Mouse (Mus musculus): Measurements from ENCODE around the gene Hyal1.

The Hyal1 gene

DNA sequence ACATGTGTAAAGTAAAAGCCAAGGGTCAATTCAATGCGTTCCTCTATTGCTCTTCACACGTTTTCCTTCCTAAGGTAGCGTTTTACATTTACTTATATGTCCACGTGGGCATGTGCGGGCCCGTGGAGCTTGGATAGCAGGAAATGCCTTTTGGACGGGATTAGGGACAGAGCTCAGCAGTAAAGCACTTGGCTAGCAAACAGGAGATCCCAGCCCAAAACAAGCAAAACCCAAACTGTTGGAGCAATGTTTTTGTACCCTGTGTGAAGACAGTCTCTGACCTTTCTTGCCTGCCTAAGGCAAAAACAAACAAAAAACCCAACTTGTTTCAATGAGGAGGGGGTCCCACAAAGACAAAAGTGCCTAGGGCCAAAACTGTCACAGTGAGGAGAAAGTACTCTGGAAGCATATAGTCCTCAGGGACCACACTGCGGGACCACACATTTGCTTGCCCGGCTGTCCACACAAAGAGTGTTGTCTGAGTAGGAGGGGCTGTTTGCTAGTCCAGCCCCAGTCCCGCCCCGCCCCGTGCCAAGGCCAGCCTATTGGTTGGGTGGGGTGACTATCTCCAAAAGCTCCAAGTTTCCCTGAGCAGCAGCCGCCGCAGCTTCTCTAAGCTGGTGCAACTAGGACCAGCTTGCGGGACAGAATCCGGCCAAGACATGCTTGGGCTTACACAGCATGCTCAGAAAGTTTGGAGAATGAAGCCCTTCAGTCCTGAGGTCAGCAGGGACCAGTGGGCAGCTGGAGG, at the start of gene Hyal1:
TSS of gene Hyal1 (plus strand) at position 571 of the 751 bp plus-strand sequence.
- DNase-seq, result no peak

DNA sequence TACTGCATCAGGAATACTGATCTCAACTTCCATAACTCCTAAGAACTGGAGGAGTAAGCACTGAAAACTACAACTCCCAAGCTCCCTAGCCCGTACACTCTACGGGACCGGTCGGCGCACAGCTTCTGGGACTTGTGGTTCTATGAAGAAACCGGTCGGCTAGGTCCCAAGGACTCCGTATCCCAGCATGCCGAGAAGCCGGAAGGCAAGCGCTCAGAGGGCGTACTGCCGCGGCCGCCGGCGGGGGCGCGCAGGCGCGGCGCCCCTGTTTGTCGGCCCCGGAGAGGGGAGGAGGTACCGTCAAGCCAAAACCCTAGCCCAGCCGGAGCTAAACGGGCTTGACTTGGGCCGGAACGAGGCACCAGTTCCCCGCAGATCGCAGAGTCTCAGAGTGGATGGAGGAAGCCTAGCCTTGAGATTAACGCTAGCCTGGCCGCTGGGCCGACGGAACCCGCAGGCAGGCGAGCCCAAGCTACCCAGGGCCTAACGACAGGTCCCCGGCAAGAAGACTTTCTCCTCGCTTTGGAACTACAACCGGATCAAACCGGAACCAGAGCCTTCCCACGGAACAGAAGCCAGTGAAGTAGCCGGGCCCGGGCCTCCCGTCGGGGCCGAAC, 42.8 kb upstream of the Hyal1 start, which contains the start of gene Tmem115:
TSS of gene Tmem115 (plus strand) at position 155 of the 617 bp plus-strand sequence.
- peak; percentile 88 to 90 for DNase-seq

DNA sequence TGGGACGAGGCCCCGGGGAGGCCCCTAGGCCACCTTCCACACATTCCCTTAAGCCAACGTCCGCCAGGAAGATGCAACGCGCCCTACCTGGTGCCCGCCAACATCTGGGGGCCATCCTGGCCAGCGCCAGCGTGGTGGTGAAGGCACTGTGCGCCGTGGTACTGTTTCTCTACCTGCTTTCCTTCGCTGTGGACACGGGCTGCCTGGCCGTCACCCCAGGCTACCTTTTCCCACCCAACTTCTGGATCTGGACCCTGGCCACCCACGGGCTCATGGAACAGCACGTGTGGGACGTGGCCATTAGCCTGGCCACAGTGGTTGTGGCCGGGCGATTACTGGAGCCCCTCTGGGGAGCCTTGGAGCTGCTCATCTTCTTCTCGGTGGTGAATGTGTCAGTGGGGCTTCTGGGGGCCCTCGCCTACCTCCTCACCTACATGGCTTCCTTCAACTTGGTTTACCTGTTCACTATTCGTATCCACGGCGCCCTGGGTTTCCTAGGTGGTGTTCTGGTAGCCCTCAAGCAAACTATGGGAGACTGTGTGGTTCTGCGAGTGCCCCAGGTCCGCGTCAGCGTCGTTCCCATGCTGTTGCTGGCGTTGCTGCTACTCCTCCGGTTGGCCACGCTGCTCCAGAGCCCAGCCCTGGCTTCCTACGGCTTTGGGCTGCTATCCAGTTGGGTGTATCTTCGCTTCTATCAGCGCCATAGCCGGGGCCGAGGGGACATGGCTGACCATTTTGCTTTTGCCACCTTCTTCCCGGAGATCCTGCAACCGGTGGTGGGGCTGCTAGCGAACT, 42.1 kb upstream of the Hyal1 start:
- DNase-seq, result no peak

DNA sequence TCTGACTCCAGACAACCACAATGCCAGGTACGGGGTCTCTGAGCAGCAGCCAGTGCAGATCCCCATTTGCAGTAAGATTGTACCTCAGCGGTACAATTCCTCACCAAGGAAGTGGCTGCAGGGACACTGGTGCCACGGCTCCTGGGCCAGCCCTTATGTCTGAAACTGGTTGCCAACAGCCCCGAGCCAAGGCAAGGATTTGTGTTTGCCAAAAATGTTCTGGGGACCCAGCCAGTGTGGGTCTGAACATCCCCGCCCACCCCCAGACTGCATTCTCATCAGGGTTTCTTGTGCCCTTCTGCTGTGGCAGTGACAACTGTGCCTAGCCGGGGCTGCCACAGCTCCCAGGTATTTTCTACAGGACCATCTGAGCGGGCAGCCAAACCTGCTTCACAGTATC, 38.5 kb upstream of the Hyal1 start:
- DNase-seq, result no peak

DNA sequence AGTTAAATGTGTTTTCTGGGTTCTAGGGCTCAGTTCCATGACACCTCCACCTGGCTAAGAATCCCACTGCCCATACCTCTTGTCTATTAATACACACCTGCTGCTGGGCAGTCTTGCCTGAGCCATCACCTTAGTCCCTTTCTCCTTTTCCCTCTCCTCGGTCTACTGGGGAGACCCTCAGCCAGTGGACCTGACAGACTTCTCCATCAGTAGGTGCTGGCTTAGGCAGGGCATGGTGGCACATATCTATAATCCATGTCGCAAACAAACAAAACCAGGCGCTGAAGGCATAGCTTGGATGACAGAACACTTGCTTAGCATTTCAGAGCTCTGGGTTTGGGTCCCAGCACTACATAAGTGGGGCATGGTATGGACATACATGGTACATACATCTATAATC, 38.0 kb upstream of the Hyal1 start:
- DNase-seq, result no peak

DNA sequence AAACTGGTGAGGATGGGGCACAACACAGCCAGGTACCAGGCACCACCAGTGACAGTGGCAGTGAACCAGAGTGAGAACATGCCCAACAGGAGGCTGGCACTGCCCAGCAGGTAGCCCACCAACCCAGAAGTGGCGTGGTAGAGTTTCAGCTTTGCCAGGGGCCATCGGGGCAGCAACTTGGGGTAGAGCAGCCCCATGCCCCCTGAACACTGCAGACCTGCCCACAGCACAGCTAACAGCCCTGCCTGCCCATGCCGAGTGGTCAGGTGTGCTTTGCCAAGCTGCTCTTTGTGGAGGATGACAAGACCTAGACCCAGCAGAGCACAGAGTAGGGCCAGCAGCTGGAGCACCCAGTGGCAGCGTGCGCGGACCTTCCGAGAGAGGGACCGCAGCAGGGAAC, 36.8 kb upstream of the Hyal1 start:
- no peak for DNase-seq

DNA sequence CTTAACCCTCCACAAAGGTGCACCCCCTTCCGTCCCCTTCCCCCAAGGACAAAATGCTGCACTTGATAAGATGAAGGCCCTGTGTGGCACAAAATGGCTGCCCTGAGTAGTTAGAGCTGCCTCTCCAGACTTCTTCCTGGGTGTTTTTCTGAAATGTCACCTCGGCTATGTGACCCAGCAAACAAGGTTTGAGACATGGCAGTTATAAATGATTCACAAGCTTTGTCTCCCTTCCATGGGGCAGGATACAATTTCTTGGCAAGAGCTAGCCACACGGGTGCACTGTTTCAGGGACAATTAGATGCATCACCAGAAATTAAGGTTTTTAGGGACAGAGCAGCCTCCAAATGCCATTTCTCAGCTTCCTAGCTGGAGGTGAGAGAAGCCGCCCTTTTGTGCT, 36.3 kb upstream of the Hyal1 start:
- DNase-seq, result no peak

DNA sequence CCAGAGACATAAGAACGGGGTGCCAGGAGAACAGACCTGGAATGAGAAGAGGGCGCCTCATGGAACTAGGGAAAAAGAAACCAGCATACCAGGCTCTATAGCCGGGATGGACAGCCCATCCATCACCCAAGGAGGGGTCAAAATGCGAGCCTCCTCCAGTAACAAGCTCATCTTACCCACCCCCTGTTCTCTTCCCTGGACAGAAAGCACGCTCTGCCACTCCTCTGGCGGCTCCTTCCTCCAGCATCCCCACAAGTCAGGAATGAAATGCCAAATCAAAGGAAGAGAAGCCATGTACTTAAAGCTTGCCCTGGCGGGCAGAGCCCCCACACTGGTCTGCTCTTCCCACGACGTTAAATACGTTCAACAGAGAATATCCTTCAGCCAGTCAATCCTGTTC, 35.7 kb upstream of the Hyal1 start:
- DNase-seq, result no peak

DNA sequence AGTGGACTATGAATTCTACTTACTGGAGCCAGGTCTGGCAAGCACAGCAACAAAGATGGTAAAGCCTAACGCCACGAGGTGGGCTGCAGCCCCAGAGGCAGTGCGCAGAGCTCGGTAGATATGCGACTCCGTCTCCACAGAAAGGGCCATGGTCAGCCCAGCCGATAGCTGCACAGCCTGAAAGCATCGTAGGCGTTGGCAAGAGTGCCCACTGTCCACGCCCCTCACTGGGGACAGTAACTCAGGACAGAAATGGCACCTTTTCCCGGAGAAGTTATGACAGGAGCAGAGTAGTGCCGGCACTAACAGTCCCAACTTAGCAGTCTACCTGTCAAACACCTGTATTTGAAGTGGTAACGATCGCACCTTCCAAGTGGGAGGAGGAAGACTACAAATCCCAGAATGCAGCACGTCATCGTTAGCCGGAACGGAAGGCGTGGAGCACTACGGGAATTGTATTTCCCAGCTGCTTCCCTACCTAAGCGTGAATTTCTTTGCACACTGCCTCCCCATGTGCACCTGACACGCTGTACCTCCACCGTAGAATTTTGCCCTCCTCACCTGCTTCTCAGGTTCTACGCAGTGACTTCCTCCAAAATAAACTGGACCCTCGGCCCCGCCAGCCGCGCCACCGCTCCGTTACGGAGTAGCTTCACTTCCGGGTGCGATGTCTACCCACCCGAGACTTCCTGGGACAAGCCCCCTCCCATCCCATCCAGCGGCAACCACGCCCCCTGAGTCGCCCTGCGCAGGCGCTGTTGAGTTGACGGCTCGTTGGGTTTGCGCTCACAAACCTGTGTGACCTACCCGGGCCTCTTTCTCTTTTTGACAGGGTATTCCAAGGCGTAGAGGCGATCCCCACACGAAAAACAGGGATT, 35.0 kb upstream of the Hyal1 start, which contains the start of the genes Cyb561d2 and Nprl2:
TSS of gene Cyb561d2 (minus strand) at position 720 of the 878 bp plus-strand sequence.
TSS of gene Nprl2 (plus strand) at position 753 of the 878 bp plus-strand sequence.
- peak; percentile 92 to 93 for DNase-seq

DNA sequence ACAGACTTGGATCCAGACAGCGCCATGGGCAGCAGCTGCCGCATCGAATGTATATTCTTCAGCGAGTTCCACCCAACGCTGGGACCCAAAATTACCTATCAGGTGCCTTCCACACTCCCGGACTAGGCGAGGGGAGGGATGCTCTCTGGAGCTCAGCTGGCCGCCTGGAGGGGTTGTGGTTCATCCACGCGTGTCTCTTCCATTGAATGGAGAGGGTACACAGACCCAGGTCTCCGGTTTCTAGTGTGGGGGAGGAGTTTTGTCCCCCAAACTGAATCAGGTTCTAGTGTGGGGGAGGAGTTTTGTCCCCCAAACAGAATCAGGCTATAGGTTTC, 34.4 kb upstream of the Hyal1 start:
- DNase-seq, result no peak

DNA sequence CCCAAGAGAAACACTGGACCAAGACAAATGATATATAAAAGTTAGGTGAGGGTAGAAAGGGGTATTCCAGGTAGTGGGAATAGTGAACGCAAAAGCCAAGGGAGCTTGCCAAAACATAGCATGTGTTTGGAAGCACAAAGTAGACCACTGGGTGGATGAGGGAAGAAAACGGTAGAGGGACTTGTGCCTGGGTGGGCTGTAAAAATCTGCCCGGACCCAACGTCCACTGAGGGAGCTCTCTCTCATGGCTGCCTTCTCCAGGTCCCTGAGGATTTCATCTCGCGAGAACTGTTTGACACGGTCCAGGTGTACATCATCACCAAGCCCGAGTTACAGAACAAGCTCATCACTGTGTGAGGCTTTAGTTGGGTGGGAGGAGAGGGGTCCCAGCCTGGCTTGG, 34.0 kb upstream of the Hyal1 start:
- no peak for DNase-seq

DNA sequence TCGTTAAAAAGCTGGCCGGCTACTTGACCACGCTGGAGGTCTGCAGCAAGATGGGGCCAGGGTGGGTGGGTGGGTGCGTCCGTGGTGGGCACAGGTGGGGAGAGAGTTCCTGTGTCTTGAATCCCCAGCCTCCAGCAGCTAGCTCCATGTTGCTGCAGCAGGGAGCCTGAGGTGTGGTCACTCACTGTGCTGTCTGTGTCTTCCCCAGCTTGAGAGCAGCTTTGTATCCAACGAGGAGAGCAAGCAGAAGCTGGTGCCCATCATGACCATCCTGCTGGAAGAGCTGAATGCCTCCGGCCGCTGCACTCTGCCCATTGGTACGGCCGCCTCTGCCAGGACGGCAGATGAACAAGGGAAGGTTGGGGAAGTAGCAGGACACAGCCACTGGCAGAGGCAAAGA, 33.4 kb upstream of the Hyal1 start:
- DNase-seq, result no peak

DNA sequence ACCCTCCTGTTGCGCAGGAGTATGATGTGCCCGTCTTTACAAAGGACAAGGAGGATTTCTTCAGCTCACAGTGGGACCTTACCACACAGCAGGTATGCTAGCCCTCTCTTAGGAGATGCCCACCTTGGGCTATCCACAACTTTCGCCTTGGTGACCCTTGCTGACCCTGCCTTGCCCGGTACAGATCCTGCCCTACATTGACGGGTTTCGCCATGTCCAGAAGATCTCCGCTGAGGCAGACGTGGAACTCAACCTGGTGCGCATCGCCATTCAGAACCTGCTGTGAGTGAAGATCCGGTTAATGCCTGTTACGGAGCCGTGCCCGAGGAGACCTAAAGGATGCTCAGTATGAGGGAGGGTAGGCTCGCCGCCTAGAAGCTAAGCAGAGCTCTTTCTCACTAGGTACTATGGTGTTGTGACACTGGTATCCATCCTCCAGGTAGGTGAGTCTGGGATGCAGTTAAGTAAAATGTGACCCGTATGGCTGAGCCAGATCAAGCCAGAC, 32.5 kb upstream of the Hyal1 start:
- DNase-seq, result no peak

DNA sequence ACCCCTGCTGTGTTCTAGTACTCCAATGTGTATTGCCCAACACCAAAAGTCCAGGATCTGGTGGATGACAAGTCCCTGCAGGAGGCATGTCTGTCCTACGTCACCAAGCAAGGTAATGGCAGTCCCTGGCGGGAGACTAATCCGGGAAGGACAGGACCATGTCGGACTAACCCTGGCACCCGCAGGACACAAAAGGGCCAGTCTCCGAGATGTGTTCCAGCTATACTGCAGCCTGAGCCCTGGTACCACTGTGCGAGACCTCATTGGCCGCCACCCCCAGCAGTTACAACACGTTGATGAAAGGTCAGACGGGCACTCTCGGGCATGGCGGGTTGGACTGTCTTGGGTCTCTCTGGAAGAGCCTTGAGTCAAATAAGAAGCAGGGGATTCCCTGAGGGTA, 32.0 kb upstream of the Hyal1 start:
- DNase-seq, result no peak

DNA sequence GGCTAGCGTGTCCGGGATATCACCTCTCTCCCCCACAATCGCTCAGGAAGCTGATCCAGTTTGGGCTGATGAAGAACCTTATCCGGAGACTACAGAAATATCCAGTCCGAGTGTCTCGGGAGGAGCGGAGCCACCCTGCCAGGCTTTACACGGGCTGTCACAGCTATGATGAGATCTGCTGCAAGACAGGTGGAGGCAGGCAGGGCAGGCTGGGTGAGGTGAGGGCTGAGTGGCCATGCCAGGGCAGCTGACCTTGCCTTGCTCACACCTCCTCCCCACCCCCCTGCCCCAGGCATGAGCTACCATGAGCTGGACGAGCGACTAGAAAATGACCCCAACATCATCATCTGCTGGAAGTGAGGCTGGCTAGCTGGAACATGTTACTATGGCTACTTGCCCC, 31.5 kb upstream of the Hyal1 start:
- DNase-seq, result no peak

DNA sequence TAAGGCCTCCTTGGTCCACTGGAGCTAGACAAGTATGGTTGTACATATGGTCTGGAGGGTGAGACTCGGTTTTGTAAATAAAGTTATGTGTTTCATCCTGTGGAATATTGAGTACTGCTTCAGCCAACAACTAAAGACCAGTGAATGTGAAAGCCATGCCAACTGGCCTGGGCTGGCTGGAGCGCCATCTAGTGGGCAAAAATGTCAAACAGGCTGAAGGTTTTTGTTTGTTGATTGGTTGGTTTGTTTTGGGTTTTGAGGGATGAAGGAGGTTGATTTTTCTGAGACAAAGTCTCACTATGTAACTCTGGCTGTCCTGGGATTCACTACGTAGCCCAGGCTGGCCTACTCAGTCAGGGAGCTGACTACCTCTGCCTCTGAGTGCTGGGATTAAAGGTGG, 31.1 kb upstream of the Hyal1 start:
- DNase-seq, result peak; percentile 88

DNA sequence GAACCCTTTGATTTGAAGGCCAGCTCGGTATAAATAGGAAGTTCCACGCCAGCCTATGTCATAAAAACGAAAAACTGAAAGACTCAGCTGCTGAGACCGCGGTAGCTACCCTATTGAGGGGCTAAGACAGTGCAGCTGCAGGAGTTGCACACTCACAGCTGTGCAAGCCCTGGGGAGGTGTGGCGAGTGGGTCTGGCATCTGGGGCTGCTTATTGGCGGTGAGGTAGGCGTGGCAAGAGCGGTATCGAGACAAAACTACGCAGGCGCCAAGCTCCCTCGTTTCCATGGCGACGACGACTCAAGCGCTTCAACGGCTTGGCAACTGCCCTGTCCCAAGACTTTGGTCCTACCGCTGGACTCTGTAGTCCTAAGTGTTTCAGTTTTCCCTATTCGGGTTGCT, 29.7 kb upstream of the Hyal1 start, which contains the start of gene Zmynd10:
TSS of gene Zmynd10 (plus strand) at position 273 of the 400 bp plus-strand sequence.
- DNase-seq, result peak; percentile 80 to 81

DNA sequence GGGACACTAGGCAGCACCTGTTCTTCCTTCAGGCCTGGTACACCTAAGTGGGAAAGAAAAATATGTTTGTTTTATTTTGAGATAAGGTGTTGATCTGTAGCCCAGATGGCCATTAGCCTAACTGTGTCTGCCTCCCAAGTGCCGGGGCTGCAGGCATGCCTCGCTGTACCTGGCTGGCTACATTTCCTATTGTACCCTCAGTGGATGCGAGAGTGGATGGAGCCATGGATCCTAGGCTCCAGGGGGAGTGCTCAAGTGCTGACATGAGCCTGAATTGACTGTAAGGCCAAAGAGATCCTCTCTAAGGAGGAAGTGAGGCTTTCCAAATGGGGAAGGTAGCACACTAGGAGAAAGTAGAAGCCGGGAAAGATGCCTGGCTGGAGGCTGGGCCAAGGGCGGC, 28.8 kb upstream of the Hyal1 start:
- no peak for DNase-seq

DNA sequence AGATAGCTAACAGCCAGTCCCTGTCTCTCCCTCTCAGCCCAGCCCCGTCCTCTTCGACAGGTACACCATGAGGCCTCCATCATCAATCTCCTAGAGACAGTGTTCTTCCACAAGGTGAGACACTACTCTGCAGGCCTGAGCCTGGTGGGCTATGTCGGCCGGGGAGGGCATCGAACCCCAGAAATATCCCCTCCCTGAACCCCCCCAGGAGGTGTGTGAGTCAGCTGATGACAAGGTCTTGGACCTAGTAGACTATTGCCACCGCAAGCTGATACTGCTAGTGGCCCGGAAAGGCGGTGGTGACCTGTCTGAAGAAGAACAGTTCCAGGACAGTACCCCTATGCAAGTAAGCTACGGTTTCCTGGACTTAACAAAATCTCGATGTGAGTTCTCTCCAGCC, 27.9 kb upstream of the Hyal1 start:
- no peak for DNase-seq

DNA sequence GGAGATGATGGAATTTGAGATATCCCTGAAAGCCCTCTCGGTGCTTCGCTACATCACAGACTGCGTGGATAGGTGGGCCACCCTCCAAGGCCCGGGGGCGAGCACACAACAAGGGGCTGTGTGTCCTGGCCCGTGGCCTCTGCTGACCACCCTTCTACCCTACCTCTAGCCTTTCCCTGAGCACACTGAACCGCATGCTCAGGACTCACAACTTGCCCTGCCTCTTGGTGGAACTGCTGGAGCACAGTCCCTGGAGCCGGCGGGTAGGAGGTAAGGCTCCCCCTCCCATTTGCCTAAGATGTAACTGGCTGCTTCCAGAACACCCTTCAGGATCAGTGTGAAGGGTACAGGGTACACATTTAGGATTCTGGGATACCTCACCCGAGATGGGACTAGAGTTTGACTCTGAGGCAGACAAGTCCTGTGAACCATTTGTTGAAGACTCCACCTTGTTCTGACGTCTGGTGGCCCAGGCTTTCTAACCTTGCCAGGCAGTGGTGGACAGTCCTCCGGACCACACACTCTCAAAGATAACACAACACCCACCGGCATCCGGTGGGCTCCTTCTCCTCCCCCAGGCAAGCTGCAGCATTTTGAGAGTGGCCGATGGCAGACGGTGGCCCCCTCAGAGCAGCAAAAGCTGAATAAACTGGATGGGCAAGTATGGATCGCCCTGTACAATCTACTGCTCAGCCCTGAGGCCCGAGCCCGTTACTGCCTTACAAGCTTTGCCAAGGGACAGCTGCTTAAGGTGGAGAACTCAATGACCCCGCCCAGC, 27.2 kb upstream of the Hyal1 start:
- DNase-seq, result no peak

DNA sequence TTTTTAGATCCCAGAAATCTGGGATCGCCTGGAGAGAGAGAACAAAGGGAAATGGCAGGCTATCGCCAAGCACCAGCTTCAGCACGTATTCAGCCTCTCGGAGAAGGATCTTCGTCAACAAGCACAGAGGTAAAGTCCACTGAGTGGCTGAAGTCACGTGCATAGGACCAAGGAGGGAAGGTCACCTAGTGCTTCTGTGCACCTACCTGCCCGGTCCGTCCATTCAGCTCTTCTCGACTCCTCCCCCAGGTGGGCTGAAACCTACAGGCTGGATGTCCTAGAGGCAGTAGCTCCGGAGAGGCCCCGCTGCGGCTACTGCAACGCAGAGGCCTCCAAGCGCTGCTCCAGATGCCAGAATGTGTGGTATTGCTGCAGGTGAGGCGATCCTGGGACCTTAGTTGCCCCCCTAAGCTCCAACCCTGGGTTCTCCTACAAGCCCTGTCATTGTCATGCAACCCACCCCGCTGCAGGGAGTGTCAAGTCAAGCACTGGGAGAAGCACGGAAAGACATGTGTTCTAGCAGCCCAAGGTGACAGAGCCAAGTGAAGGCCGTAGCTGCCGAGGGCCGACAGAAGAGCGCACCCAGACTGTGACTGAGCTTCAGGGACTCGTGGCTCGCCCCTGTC, 26.1 kb upstream of the Hyal1 start:
- DNase-seq, result no peak
